Mouse (Mus musculus) liver, postnatal 0 days (tissue): ENCODE results near the gene Tifab. TPM values are rescaled to one million over a fixed set of nuclear protein-coding genes. Genes with fewer than 3 reads are reported as not detected.

Experiments used
- ATAC-seq: fragments of 200-750 bp; cut with Nextera tagmentation; 2 replicates; pipeline ENCODE4 v1.8.0; 2017; ENCODE audit warnings: mild to moderate bottlenecking, moderate library complexity
- DNase-seq: peaks from one replicate; pipeline ENCODE4 v3.0.0-alpha.2; 2016
- H3K27ac ChIP-seq: fragments of 300-500 bp; sonication (generic); 2 replicates; pipeline ENCODE4 v1.5.1; 2014; ENCODE audit warnings: antibody characterized with exemption, moderate library complexity, mild to moderate bottlenecking, low read depth
- H3K27me3 ChIP-seq: fragments of 300-500 bp; sonication (generic); 2 replicates; pipeline ENCODE4 v1.6.1; 2014; ENCODE audit warnings: low read length, control low read depth, mixed read lengths; ENCODE audit not compliant: insufficient read depth
- H3K36me3 ChIP-seq: fragments of 300-500 bp; sonication (generic); replicated peaks from 2 replicates; pipeline ENCODE4 v1.6.1; 2014; ENCODE audit warnings: mild to moderate bottlenecking, control low read depth, low read length, moderate library complexity, mixed read lengths; ENCODE audit not compliant: insufficient read depth
- H3K4me1 ChIP-seq: fragments of 300-500 bp; sonication (generic); 2 replicates; pipeline ENCODE4 v1.6.1; 2014; ENCODE audit warnings: antibody characterized with exemption, mild to moderate bottlenecking, control low read depth; ENCODE audit not compliant: insufficient read depth
- H3K4me2 ChIP-seq: fragments of 300-500 bp; sonication (generic); 2 replicates; pipeline ENCODE4 v1.6.1; 2014; ENCODE audit warnings: low read depth, mild to moderate bottlenecking, low read length, moderate library complexity, mixed read lengths
- H3K4me3 ChIP-seq: fragments of 300-500 bp; sonication (generic); 2 replicates; pipeline ENCODE4 v1.5.1; 2014; ENCODE audit warnings: low read depth, low read length
- H3K9ac ChIP-seq: fragments of 300-500 bp; sonication (generic); replicated peaks from 2 replicates; pipeline ENCODE4 v1.6.1; 2014; ENCODE audit warnings: mild to moderate bottlenecking, moderate library complexity
- H3K9me3 ChIP-seq: fragments of 300-500 bp; sonication (generic); 2 replicates; pipeline ENCODE4 v1.6.1; 2016; ENCODE audit warnings: mild to moderate bottlenecking, control low read depth, low read length, mixed read lengths
- CTCF ChIP-seq: sonication (generic); IDR thresholded peaks from 2 replicates; pipeline ENCODE4 v1.5.1; 2016; ENCODE audit warnings: antibody characterized with exemption, low read depth
- EP300 ChIP-seq: IDR thresholded peaks from 2 replicates; pipeline ENCODE4 v1.6.1; 2016; ENCODE audit warnings: antibody characterized with exemption, low read depth, mild to moderate bottlenecking
- WGBS: fragments of 180-500 bp; shearing (Covaris S2); extraction: QIAGEN DNeasy Blood & Tissue Kit; methylation state at CpG from one replicate; pipeline ENCODE4 v1.1.7; 2014; ENCODE audit not compliant: insufficient replicate concordance; 5-methylcytosine and 5-hydroxymethylcytosine counted together
- polyA plus RNA-seq: library from polyadenylated mRNA; unstranded; fragments of >200 nt; fragmentation: Nextera tagmentation; extraction: Ambion mirVana; gene quantifications from 2 replicates; pipeline ENCODE4 v1.2.1, GENCODE M21; 2015

The Tifab gene
- polyA plus RNA-seq, 1 experiment from 2014 or later: 8.2 TPM

DNA sequence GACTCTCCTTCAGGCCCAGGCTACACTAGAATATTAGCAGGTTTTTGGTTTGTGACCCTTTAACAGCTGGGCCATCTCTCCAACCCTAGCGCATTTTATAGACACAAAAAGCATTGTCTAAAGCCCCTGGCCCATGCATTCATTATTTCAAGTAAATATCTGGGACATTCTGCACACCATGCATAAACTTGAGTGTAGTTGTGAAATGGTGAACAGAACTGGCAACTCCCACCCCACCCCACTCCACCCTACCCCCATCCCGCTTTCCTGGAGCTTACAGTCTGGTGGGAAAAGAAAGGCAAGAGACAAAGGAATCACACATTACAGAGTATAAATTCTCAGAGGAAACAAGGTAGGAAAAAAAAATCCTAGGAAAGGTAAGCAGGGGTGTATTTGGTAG is 42.5 kb downstream of the Tifab start, which contains the start of gene H2afy:
Gene H2afy, minus strand, starts transcription at position 162 of the 400 bp plus-strand sequence.
- 95% methylated on average over 2 of the region's 2 CpGs for WGBS
- DNase-seq (no peak), ATAC-seq (no peak)
- Histone ChIP-seq H3K27ac (peak within 1 kb of the TSS; percentile 86), H3K9ac (peak within 1 kb of the TSS; percentile 92), H3K36me3 (no peaks in the 10 kb centered on the region), H3K4me2 (peak within 1 kb of the TSS; percentile 85), H3K27me3 (no peaks in the 10 kb centered on the region), H3K4me1 (peaks cover 27% of the 10 kb centered on the region), H3K9me3 (no peaks in the 10 kb centered on the region), H3K4me3 (peak within 1 kb of the TSS; percentile 93)
- no peak for TF ChIP-seq EP300
- no peak for TF ChIP-seq CTCF

DNA sequence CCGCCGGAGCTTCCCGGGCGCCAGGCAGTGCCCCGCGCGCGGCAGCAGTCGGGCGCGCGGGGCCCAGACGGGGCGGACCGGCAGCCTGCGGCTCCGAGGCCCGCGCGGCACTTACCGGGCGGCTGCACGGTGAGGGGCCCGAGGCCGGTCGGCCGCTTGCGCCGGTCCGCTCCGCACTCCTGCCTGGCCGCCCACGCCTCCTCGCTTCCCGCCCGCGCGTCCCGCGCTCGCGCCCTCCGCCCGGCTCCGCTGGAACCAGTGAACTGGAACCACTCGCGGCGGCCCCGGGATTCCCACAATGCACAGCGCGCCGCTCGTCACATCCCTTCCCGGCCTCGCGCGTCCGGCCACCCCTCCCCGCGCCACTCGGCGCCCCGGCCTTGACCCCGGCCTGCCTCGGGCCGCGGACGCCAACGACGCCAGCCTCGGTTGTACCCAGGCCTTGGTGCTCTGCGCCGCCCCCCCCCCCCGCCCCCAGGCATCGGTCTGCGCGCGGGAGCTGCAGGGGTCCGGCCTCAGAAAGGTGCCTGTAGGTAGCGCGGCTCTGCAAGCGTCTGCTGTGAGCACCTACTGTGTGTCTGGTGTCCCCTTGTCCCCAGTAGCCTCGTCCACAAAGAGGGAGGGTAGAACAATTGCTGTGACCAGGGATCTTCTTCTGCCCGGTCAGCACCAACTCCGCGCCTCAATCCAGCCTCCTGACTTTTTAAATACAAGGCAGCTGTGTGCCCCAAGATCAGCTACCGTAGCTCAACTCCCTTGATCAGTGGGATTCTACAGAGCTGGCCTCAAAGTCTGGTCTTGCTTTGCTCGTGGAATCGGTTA is 43.2 kb downstream of the Tifab start:
- WGBS: 1% methylated on average over 58 of the region's 89 CpGs
- ATAC-seq: peak; percentile 90
- Histone ChIP-seq H3K4me2 (peak overlapping the region; percentile 85), H3K4me1 (peaks cover 31% of the 10 kb centered on the region), H3K27ac (peak overlapping the region; percentile 86), H3K27me3 (no peaks in the 10 kb centered on the region), H3K9me3 (no peaks in the 10 kb centered on the region), H3K36me3 (0 out of 2 replicates have a peak, but pooled peaks cover 2% of the 10 kb centered on the region), H3K9ac (peak overlapping the region; percentile 92), H3K4me3 (peak overlapping the region; percentile 93)
- TF ChIP-seq EP300: no peak
- no peak for TF ChIP-seq CTCF
- peak; percentile 90 for DNase-seq

DNA sequence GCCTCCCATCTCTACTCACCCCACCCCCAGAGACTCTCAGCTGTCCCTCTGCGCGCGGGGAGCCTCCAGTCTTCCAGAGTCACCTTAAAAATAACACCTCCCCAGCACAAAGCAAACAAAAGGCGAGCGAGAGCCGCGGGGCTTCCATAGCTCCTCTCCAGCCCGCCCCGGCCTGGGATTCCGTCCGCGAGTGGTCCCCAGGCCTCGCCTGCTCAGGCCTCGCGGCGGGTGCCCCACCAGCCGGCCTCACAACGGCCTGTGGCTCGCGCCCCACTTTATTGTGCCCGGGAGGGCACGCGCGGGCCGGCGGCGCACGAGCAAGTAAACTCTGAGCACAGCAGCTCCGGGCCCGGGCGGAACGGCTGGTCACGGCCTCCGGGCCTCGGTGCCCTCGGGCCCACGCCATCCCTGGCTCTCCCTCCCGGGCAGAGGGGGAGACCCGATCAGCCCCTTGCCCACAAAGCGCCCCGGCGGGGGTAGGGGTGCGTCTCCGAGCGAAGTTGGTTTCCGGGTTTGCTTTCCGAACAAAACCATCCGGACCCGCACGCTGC is 44.0 kb downstream of the Tifab start:
- Histone ChIP-seq H3K4me2 (peak overlapping the region; percentile 85), H3K4me1 (peaks cover 33% of the 10 kb centered on the region), H3K27ac (peak overlapping the region; percentile 86), H3K9ac (peak overlapping the region; percentile 92), H3K9me3 (no peaks in the 10 kb centered on the region), H3K27me3 (no peaks in the 10 kb centered on the region), H3K4me3 (peak overlapping the region; percentile 93), H3K36me3 (0 out of 2 replicates have a peak, but pooled peaks cover 2% of the 10 kb centered on the region)
- no peak for TF ChIP-seq EP300
- TF ChIP-seq CTCF: no peak
- DNase-seq: peak; percentile 57
- peak; percentile 44 for ATAC-seq
- WGBS: 0% methylated on average over 46 of the region's 50 CpGs

DNA sequence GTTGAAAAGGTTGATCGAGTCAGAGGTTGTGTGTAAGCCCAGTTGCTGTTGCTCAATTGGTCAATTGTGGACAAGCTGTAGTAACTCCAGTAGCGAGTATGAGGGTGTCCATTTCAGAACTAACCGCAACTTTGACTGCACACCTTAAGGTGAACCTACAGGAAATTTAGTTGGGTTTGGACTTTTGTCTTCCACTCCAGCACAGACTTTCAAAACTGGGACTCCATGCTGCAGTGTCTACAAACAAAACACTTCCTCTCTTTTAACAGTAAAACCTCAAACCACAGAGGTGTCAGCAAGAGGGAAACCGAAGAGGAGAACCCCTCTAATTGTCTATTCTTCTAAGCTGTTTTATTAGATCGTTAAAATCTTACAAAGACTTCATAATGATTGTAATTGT is 44.7 kb downstream of the Tifab start:
- Histone ChIP-seq H3K27me3 (no peaks in the 10 kb centered on the region), H3K4me2 (peak overlapping the region; percentile 85), H3K9me3 (no peaks in the 10 kb centered on the region), H3K27ac (peak overlapping the region; percentile 86), H3K36me3 (0 out of 2 replicates have a peak, but pooled peaks cover 2% of the 10 kb centered on the region), H3K4me3 (peak overlapping the region; percentile 93), H3K9ac (peak overlapping the region; percentile 45), H3K4me1 (peaks cover 33% of the 10 kb centered on the region)
- ATAC-seq (no peak), DNase-seq (no peak)
- no peak for TF ChIP-seq CTCF
- no peak for TF ChIP-seq EP300
- WGBS: 12% methylated on average over 5 of the region's 5 CpGs

DNA sequence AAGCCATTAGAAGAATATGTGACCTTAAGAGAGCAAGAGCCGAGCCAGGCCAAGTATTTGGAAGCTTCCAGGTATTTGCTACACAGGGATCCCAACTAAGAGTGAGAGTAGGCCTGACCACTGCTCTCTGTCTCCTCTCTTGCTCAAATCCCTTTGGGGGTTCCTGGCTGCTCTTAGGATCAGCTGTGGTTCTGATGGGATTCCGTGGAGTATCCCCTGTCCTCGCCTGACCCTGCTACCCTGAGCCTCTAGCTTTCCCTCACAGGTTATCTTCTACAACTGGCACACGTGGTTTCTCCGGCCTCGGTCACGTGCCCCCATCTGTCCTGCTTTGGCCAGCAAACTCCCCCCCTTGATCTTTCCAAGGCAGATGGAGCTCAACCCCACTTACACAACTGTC is 45.7 kb downstream of the Tifab start:
- H3K4me2 ChIP-seq: peak overlapping the region; percentile 85
- 0 out of 2 replicates have a peak overlapping the region, but pooled peaks have one; percentile 6 for H3K27ac ChIP-seq
- no peaks in the 10 kb centered on the region for H3K9me3 ChIP-seq
- TF ChIP-seq CTCF: no peak
- TF ChIP-seq EP300: no peak
- H3K36me3 ChIP-seq: peaks cover 7% of the 10 kb centered on the region
- peaks cover 33% of the 10 kb centered on the region for H3K4me1 ChIP-seq
- H3K27me3 ChIP-seq: no peaks in the 10 kb centered on the region
- 28% methylated on average over 7 of the region's 7 CpGs for WGBS
- peak overlapping the region; percentile 93; the same call in 1 of the 2 replicates for H3K4me3 ChIP-seq
- 0 out of 2 replicates have a peak overlapping the region, but pooled peaks have one; percentile 45 for H3K9ac ChIP-seq
- DNase-seq: no peak
- no peak for ATAC-seq

DNA sequence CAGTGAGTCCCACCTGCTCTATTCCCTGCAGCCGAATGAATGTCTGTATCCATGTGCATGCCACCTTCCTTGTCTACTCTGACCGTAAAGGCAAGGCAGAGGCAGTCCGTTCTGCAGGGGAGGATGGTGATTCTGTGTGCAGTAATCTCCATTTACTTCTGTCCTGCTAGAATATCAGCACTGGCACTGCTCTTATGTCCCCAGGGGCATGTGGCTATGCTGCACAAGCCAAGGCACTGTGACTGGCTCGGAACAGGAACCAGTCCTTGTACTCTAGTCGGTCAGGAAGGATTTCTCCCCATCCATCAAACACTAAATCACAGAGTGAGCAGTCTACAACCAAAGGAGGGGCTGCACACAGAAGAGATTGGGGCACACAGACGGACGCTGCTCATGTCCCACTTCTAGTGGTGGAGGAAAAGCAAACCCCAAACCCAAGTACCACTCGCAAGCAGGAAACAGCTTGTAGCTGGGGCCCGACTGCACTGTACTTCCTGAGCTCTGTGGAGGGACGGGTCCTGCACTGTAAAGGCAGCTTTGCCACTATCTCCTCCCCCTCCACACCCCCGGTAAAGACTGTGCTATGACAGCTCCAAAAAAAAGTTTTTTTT is 46.3 kb downstream of the Tifab start:
- WGBS: 41% methylated on average over 11 of the region's 11 CpGs
- H3K4me3 ChIP-seq: 0 out of 2 replicates have a peak overlapping the region, but pooled peaks have one; percentile 6
- no peaks in the 10 kb centered on the region for H3K27me3 ChIP-seq
- TF ChIP-seq CTCF (no peak), EP300 (no peak)
- H3K9ac ChIP-seq: no peak overlapping the region
- H3K9me3 ChIP-seq: no peaks in the 10 kb centered on the region
- H3K4me1 ChIP-seq: peaks cover 33% of the 10 kb centered on the region
- ATAC-seq: no peak
- peak overlapping the region; percentile 85 for H3K4me2 ChIP-seq
- peak overlapping the region; percentile 6; the same call in 1 of the 2 replicates for H3K27ac ChIP-seq
- no peak for DNase-seq
- peaks cover 12% of the 10 kb centered on the region for H3K36me3 ChIP-seq
